Mouse (Mus musculus) heart, embryonic 11.5 days (tissue): ENCODE results near the gene Gnat1. TPM values are rescaled to one million over a fixed set of nuclear protein-coding genes. Genes with fewer than 3 reads are reported as not detected.

Experiments
- ATAC-seq: fragments of 200-750 bp; cut with Nextera tagmentation; replicated peaks from 2 replicates; pipeline ENCODE4 v1.8.0; 2017; ENCODE audit warnings: moderate library complexity; ENCODE audit not compliant: insufficient number of reproducible peaks, low FRiP score, low TSS enrichment
- H3K27ac ChIP-seq: fragments of 300-500 bp; sonication (generic); 2 replicates; pipeline ENCODE4 v1.5.1; 2014; ENCODE audit warnings: mild to moderate bottlenecking, low read depth, low read length
- H3K27me3 ChIP-seq: fragments of 300-500 bp; sonication (generic); 2 replicates; pipeline ENCODE4 v1.6.1; 2014; ENCODE audit warnings: mild to moderate bottlenecking, low read length, mixed read lengths; ENCODE audit not compliant: control insufficient read depth, insufficient read depth
- H3K36me3 ChIP-seq: fragments of 300-500 bp; sonication (generic); 2 replicates; pipeline ENCODE4 v1.6.1; 2014; ENCODE audit warnings: mild to moderate bottlenecking, low read length, moderate library complexity, mixed read lengths; ENCODE audit not compliant: control insufficient read depth, insufficient read depth
- H3K4me1 ChIP-seq: fragments of 300-500 bp; sonication (generic); 2 replicates; pipeline ENCODE4 v1.6.1; 2014; ENCODE audit warnings: low read length; ENCODE audit not compliant: control insufficient read depth, insufficient read depth
- H3K4me2 ChIP-seq: fragments of 300-500 bp; sonication (generic); 2 replicates; pipeline ENCODE4 v1.6.1; 2014; ENCODE audit warnings: mild to moderate bottlenecking, moderate library complexity
- H3K4me3 ChIP-seq: fragments of 300-500 bp; sonication (generic); 2 replicates; pipeline ENCODE4 v1.5.1; 2014; ENCODE audit warnings: low read depth, low read length
- H3K9ac ChIP-seq: fragments of 300-500 bp; sonication (generic); 2 replicates; pipeline ENCODE4 v1.6.1; 2014; ENCODE audit warnings: mild to moderate bottlenecking, low read depth, low read length, moderate library complexity
- H3K9me3 ChIP-seq: fragments of 300-500 bp; sonication (generic); replicated peaks from 2 replicates; pipeline ENCODE4 v1.6.1; 2016; ENCODE audit warnings: low read length; ENCODE audit not compliant: control insufficient read depth
- WGBS: fragments of 180-500 bp; shearing (Covaris S2); extraction: QIAGEN DNeasy Blood & Tissue Kit; methylation state at CpG from one replicate; pipeline ENCODE4 v1.1.7; 2014; ENCODE audit not compliant: insufficient replicate concordance; 5-methylcytosine and 5-hydroxymethylcytosine counted together
- polyA plus RNA-seq: library from polyadenylated mRNA; unstranded; fragments of >200 nt; fragmentation: Nextera tagmentation; extraction: Ambion mirVana; gene quantifications from 2 replicates; pipeline ENCODE4 v1.2.1, GENCODE M21; 2014

Gnat1 gene
- polyA plus RNA-seq, 1 experiment from 2014 or later, result 1.2 TPM

- WGBS, result 61% methylated on average over 9 of the region's 9 CpGs
- H3K4me3 ChIP-seq, result no peak overlapping the region
- no peak overlapping the region for H3K4me2 ChIP-seq
- H3K36me3 ChIP-seq, result no peaks in the 10 kb centered on the region
- H3K9me3 ChIP-seq, result no peaks in the 10 kb centered on the region
- no peak overlapping the region for H3K9ac ChIP-seq
- H3K27me3 ChIP-seq, result peaks cover 30% of the 10 kb centered on the region
- no peak overlapping the region for H3K27ac ChIP-seq
- H3K4me1 ChIP-seq, result peaks cover 30% of the 10 kb centered on the region
- ATAC-seq, result no peak
These were observed 16.0 kb downstream of the Gnat1 start for GRCm38 (mm10) chr9:107663525-107663924.

- Histone ChIP-seq H3K9me3 (no peaks in the 10 kb centered on the region), H3K27me3 (peaks cover 30% of the 10 kb centered on the region), H3K4me2 (no peak overlapping the region), H3K4me1 (peaks cover 18% of the 10 kb centered on the region), H3K9ac (no peak overlapping the region), H3K4me3 (no peak overlapping the region), H3K36me3 (no peaks in the 10 kb centered on the region), H3K27ac (no peak overlapping the region)
- no peak for ATAC-seq
- WGBS, result 60% methylated on average over 8 of the region's 8 CpGs
These were observed 17.2 kb downstream of the Gnat1 start for GRCm38 (mm10) chr9:107662342-107662741.

GRCm38 (mm10) chr9:107660777-107661176 lies 18.7 kb downstream of the Gnat1 start:
- no peak for ATAC-seq
- Histone ChIP-seq H3K4me2 (no peak overlapping the region), H3K27ac (no peak overlapping the region), H3K27me3 (peaks cover 21% of the 10 kb centered on the region), H3K9me3 (no peaks in the 10 kb centered on the region), H3K9ac (no peak overlapping the region), H3K4me1 (peaks cover 5% of the 10 kb centered on the region; the same call in 1 of the 2 replicates), H3K4me3 (no peak overlapping the region), H3K36me3 (no peaks in the 10 kb centered on the region)
- WGBS, result 68% methylated on average over 3 of the region's 3 CpGs

- no peak for ATAC-seq
- H3K4me1 ChIP-seq, result peaks cover 4% of the 10 kb centered on the region; the same call in 1 of the 2 replicates
- H3K27ac ChIP-seq, result no peak overlapping the region
- H3K36me3 ChIP-seq, result no peaks in the 10 kb centered on the region
- WGBS, result 80% methylated on average over 3 of the region's 3 CpGs
- no peak overlapping the region for H3K4me2 ChIP-seq
- H3K27me3 ChIP-seq, result peaks cover 13% of the 10 kb centered on the region
- no peak overlapping the region for H3K4me3 ChIP-seq
- H3K9ac ChIP-seq, result no peak overlapping the region
- no peaks in the 10 kb centered on the region for H3K9me3 ChIP-seq
These were observed 19.6 kb downstream of the Gnat1 start for GRCm38 (mm10) chr9:107659961-107660360.

DNA sequence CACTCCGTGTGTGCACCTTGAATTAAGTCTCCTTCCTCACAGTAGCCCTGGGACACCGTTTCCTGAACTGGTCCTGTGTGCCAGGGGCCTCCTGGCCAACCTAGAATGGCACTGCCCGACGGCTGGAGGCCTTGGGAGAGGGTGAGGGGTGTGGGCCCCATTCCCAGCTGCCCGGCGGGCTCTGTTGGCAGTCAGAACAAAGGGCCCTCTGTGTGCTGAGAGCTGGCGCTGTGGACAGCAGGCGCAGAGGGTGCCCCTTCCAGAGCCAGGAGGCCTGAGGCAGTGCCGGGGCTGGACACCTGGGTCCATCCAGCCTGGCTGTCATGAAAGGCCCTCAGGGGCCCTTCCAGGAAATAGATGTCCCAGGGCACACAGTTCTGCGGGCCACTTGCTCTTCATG lies 20.0 kb downstream of the Gnat1 start:
- H3K9me3 ChIP-seq, result no peaks in the 10 kb centered on the region
- H3K27me3 ChIP-seq, result peaks cover 11% of the 10 kb centered on the region
- H3K9ac ChIP-seq, result no peak overlapping the region
- WGBS, result 83% methylated on average over 10 of the region's 10 CpGs
- no peak for ATAC-seq
- H3K27ac ChIP-seq, result no peak overlapping the region
- H3K4me3 ChIP-seq, result no peak overlapping the region
- H3K4me1 ChIP-seq, result peaks cover 4% of the 10 kb centered on the region; the same call in 1 of the 2 replicates
- H3K4me2 ChIP-seq, result no peak overlapping the region
- H3K36me3 ChIP-seq, result no peaks in the 10 kb centered on the region

GRCm38 (mm10) chr9:107658096-107658495 lies 21.4 kb downstream of the Gnat1 start:
- ATAC-seq, result no peak
- H3K27ac ChIP-seq, result no peak overlapping the region

DNA sequence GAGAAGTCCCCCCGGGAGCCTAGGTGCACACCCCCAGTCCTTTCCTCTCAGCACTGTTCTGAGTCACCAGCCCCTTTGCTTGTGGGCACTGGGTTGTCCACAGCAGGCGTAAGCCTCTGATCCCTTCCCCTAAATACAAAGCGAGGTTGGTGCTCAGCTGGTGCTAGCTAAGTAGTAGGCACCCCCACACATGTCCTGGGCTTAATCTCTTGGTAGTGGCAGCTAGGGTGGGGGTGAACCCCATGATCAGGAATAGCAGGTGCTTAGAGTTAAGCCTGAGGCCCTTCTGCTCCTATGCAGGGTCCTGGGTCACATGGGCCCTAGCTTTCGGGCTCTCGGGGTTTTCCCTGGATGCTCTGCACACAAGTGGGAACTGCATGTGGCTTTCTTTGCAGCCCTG lies 22.4 kb downstream of the Gnat1 start:
- H3K27ac ChIP-seq, result no peak overlapping the region
- 80% methylated on average over 5 of the region's 5 CpGs for WGBS
- H3K36me3 ChIP-seq, result no peaks in the 10 kb centered on the region
- H3K4me1 ChIP-seq, result no peaks in the 10 kb centered on the region
- no peak for ATAC-seq
- no peak overlapping the region for H3K9ac ChIP-seq
- H3K4me3 ChIP-seq, result no peak overlapping the region
- no peaks in the 10 kb centered on the region for H3K9me3 ChIP-seq
- no peak overlapping the region for H3K4me2 ChIP-seq
- peaks cover 11% of the 10 kb centered on the region; the same call in 1 of the 2 replicates for H3K27me3 ChIP-seq

More at GRCm38 (mm10) chr9:107658096-107658495, 21.4 kb downstream of the Gnat1 start:
- Histone ChIP-seq H3K9me3 (no peaks in the 10 kb centered on the region), H3K36me3 (no peaks in the 10 kb centered on the region), H3K4me3 (no peak overlapping the region), H3K9ac (no peak overlapping the region), H3K27me3 (peaks cover 11% of the 10 kb centered on the region; the same call in 1 of the 2 replicates), H3K4me2 (no peak overlapping the region), H3K4me1 (peaks cover 4% of the 10 kb centered on the region; the same call in 1 of the 2 replicates)
- 78% methylated on average over 6 of the region's 6 CpGs for WGBS

DNA sequence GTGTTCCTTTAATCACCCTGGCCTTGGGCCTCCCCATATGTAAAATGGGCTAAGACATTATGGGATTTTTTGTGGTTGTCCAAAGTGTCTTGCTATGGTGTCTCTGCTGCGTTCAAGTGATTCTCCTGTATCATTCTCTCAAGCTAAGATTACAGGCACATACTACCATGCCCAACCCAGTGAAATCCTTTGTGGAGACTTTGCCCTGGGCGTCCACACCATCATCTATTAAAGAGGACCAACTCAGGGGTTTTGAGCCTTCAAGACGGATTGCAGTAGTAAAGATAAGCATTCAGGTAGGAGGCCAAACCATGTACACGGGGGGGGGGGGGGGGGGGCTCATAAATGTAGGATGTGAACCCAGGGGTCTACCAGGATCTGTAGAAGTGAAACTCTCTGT lies 24.9 kb downstream of the Gnat1 start:
- H3K4me3 ChIP-seq, result no peak overlapping the region
- H3K36me3 ChIP-seq, result no peaks in the 10 kb centered on the region
- H3K27me3 ChIP-seq, result peaks cover 3% of the 10 kb centered on the region; the same call in 1 of the 2 replicates
- H3K4me2 ChIP-seq, result no peak overlapping the region
- H3K9ac ChIP-seq, result no peak overlapping the region
- no peak for ATAC-seq
- no peaks in the 10 kb centered on the region for H3K9me3 ChIP-seq
- peaks cover 9% of the 10 kb centered on the region for H3K4me1 ChIP-seq
- WGBS, result 69% methylated on average over 4 of the region's 4 CpGs
- no peak overlapping the region for H3K27ac ChIP-seq

GRCm38 (mm10) chr9:107653474-107653873 lies 26.0 kb downstream of the Gnat1 start:
- Histone ChIP-seq H3K4me3 (no peak overlapping the region), H3K4me1 (peaks cover 9% of the 10 kb centered on the region), H3K27ac (no peak overlapping the region), H3K36me3 (no peaks in the 10 kb centered on the region), H3K9ac (no peak overlapping the region), H3K4me2 (no peak overlapping the region), H3K9me3 (no peaks in the 10 kb centered on the region), H3K27me3 (no peaks in the 10 kb centered on the region)
- WGBS, result 66% methylated on average over 2 of the region's 2 CpGs
- no peak for ATAC-seq
